Mouse (Mus musculus) splenic B cell, adult 2 months (primary cell): ENCODE results near the gene Scgb1c1.
A peak's percentile ranks its signal among the peaks of the same experiment; 100 is the strongest.

ENCODE experiments used
- DNase-seq: peaks from one replicate; pipeline ENCODE4 v3.0.0-alpha.2; 2011; ENCODE audit warnings: low read depth, low spot score
- H3K27me3 ChIP-seq: 2 replicates; pipeline ENCODE4 v1.6.1; 2012; ENCODE audit warnings: mild to moderate bottlenecking, low read length, moderate library complexity, mixed read lengths; ENCODE audit not compliant: control insufficient read depth, poor library complexity, insufficient read depth, severe bottlenecking
- H3K36me3 ChIP-seq: 2 replicates; pipeline ENCODE4 v1.6.1; 2012; ENCODE audit warnings: mild to moderate bottlenecking, low read length, moderate library complexity, mixed read lengths; ENCODE audit not compliant: control insufficient read depth, poor library complexity, insufficient read depth, severe bottlenecking

Scgb1c1 gene

DNA sequence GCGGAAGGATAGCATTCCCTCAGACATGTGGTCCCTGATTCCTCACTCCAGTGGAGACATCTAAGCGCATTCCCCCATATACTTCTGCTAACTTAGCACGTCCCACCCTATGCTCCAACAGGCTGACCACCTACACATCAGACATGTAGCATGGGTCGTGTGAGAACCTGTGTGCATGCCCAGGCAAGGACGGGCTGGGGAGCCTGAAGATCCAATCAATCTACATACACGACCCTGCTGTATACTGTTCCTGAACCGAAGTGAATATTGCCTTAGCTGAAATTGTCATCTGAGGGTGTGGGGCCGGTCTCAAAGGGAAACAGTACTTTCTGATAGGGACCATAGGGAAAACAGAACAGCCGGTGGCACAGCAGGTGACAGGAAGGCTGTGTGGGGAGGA lies 9.8 kb downstream of the Scgb1c1 start:
- Histone ChIP-seq H3K36me3 (peaks cover 4% of the 10 kb centered on the region), H3K27me3 (no peaks in the 10 kb centered on the region)
- no peak for DNase-seq

DNA sequence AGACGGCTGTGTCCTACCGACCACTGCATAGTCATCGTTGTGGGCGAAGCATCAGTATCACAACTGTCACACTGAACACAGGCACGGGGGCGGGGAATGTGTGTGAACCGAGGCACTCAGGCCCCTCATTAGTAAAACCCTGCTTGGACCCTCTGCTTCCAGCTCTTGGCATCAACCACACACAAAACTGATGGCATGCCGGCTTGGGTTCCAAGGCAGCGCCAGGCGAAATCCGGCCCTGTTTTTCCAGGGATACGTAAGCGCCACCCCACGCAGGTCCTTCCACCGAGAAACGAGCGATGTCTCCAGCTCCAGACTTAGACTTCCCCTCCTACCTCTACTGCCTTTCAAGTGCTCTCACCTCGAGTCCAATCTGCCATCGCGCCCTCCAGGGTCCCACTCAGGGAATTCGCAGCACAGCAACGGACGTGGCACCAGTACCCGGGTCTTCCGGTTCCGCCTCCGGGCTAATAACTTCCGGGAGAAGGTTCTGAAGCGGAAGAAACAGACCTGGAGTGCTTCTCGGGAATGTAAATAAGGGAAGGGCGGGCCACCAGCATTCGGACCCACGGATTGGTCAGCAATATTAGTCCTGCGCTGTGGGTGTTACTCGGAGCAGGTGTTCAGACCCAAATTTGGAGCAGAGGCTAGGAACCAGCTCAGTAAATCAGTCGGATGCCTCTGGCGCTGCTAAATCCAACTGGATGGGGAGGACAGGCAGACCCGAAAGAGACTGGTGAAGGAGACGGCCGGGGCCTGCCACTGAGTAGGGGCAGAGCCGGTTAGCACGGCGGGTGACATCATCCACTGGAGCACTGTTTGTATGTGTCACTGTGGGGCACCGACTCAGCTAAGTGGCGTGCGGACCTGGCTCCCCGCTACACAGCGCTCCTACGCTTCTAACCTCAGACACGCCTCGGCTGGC lies 10.8 kb downstream of the Scgb1c1 start, which contains the start of gene Gm45785:
TSS of gene Gm45785 (minus strand) at position 472 of the 925 bp plus-strand sequence.
- Histone ChIP-seq H3K36me3 (peaks cover 7% of the 10 kb centered on the region), H3K27me3 (no peaks in the 10 kb centered on the region)
- peak; percentile 80 for DNase-seq

DNA sequence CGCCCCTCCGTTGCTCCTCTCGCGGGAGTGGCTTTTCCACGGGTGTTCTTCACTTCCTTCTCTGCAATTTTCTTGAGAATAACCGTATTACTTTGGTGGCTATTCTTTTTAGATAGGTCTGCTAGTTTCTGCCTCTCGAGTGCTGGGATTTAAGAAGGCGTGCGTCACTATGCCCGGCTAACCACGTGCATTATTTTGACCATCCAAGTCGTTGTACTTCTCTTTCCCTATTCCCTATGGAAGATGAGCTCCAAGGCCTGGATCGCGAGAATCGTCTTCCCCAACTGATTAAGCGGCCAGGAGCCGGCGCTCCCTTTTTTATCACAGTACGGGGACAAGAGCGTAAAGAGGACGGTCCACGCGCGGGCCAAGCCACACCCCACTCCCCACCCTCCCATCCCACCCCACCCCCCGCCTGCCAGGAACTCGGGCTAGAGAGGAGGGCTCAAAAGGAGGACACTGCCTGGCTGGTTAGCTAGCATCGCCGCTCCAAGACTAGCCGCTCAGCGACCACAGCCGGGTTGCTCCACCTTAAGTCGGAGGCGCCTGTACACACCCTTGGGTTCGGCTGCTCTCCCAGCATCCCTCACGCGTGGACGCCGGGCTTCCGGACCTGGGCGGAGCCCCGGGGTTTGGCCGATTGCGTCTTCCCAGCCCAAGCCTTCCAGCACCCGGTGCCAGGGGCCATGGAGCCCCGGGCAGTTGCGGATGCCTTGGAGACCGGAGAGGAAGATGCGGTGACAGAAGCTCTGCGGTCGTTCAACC lies 11.6 kb downstream of the Scgb1c1 start, which contains the start of gene Ric8a:
TSS of gene Ric8a (plus strand) at position 173 of the 765 bp plus-strand sequence.
- DNase-seq, result peak; percentile 79
- peaks cover 9% of the 10 kb centered on the region for H3K36me3 ChIP-seq
- no peaks in the 10 kb centered on the region for H3K27me3 ChIP-seq

DNA sequence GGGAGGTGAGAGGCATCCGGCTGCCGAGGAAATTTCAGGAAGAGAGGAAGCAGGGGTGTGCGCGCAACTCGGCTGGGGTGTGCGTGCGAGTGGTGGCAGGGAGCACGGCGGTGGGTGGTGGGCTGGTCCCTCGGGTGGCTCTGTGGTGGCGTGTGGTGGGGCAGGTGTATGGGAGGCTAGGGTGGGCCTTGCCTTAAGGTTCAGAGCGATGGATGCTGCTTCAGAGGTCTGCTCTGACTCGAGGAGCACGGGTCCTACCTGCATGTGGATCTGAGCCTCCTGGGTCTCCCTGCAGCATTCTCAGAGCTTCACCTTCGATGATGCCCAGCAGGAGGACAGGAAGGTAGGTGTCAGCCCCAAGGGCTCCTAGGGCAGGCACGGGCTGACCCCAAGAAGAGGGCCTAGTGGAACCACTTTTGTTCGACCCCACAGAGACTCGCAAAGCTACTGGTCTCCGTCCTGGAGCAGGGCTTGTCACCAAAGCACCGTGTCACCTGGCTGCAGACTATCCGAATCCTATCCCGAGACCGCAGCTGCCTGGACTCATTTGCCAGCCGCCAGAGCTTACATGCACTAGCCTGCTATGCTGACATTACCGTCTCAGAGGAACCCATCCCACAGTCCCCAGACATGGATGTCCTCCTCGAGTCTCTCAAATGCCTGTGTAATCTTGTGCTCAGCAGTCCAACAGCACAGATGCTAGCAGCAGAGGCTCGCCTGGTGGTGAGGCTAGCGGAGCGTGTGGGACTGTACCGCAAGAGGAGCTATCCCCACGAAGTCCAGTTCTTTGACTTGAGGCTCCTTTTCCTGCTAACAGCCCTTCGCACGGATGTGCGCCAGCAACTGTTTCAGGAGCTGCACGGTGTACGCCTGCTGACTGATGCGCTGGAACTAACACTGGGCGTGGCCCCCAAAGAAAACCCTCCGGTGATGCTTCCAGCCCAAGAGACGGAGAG lies 12.5 kb downstream of the Scgb1c1 start, which contains the start of gene Bet1l:
TSS of gene Bet1l (minus strand) at position 28 of the 956 bp plus-strand sequence.
- peaks cover 9% of the 10 kb centered on the region for H3K36me3 ChIP-seq
- DNase-seq, result peak; percentile 17
- H3K27me3 ChIP-seq, result no peaks in the 10 kb centered on the region

DNA sequence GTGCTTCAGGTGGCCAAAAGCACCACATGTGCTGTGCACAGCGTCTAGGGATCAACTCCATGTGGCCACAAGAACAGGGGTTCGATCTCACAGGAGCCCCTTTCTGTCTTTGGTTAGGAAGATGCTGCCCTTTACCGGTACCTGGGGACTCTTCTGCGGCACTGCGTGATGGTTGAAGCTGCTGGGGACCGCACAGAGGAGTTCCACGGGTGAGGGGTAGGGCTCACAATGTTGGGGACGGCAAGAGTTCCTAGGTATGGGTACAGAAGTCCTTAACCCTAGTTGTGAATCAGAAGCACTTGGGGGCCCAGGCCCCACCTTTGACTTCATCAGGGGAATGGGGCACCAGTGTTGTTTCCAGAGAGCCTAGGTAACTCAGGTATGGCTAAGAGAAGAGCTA lies 13.4 kb downstream of the Scgb1c1 start:
- no peak for DNase-seq

DNA sequence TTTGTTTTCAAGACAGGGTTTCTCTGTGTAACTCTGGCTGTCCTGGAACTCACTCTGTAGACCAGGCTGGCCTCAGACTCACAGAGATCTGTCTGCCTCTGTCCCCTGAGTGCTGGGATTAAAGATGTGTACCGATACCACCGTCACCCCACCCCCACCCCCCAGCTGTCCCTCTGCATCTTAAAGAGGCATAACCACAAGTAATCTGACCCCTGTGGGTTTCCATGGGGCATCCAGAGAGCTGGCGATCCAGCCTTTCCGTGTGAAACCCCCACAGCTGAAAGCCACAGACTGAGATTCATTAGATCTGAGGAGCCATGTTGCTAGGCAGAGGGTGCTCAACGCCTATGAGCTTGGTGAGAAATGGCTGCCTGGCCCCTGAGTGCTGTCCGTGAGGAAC lies 14.7 kb downstream of the Scgb1c1 start:
- DNase-seq, result no peak
- H3K36me3 ChIP-seq, result peaks cover 12% of the 10 kb centered on the region

More for the DNA sequence above, 13.4 kb downstream of the Scgb1c1 start:
- H3K27me3 ChIP-seq, result no peaks in the 10 kb centered on the region
- peaks cover 12% of the 10 kb centered on the region for H3K36me3 ChIP-seq

DNA sequence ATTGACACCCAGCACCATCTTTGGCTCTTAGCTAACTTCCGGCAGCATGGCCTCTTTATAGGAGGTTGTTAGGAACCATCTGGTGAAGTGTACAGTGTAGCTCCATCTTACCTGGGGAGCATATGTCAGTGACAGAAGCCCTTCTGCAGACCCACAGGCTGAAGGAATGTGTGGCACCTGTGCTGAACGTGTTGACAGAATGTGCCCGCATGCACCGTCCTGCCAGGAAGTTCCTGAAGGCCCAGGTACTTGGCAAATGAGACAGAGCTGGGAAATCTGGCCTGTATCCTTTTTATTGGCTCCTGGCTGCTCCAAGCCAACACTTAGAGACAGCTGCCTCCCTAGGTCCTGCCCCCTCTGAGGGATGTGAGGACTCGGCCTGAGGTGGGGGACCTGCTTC lies 15.4 kb downstream of the Scgb1c1 start:
- Histone ChIP-seq H3K36me3 (peaks cover 12% of the 10 kb centered on the region), H3K27me3 (no peaks in the 10 kb centered on the region)
- DNase-seq, result no peak

More for the DNA sequence above, 14.7 kb downstream of the Scgb1c1 start:
- no peaks in the 10 kb centered on the region for H3K27me3 ChIP-seq

DNA sequence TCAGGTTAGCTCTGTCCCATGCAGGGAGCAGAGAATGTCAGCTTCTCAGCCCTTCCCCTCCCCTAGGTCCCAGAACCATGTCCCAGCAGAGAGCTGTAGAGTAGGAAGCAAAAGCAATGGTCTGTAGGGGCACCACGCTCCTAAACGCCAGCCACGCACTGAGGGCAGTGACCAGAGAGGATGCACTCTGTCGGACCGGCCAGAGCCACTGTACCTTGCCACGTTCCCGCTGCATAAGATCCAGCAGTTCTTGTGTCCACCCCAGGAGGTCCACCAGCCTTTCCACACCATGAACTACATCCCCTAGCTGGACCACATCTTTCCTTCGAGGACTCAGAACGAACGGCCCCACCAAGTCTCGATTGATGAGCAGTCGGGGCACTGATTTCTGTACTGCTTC lies 19.4 kb downstream of the Scgb1c1 start:
- Histone ChIP-seq H3K36me3 (peaks cover 11% of the 10 kb centered on the region), H3K27me3 (no peaks in the 10 kb centered on the region)
- DNase-seq, result no peak

DNA sequence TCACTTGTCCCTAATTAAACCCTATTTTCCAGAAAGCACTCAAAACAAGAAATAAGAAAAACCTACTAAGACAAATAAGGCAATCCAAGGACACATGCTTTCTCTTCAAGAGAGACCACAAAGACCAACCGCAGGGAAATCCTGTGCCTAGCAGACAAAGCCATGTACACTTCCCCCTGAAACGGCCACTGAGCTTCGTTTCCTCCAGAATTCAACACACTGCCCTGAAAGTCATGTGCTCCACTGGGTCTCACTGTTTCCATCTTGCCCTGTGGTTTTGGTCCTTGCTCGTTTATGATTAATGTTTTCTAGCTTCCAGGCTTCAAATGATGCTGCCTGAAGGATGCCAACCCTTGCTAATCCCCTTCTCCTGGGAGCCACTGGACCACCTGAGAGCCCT lies 28.9 kb downstream of the Scgb1c1 start:
- peak; percentile 13 for DNase-seq
- Histone ChIP-seq H3K27me3 (no peaks in the 10 kb centered on the region), H3K36me3 (no peaks in the 10 kb centered on the region; the same call in 1 of the 2 replicates)

DNA sequence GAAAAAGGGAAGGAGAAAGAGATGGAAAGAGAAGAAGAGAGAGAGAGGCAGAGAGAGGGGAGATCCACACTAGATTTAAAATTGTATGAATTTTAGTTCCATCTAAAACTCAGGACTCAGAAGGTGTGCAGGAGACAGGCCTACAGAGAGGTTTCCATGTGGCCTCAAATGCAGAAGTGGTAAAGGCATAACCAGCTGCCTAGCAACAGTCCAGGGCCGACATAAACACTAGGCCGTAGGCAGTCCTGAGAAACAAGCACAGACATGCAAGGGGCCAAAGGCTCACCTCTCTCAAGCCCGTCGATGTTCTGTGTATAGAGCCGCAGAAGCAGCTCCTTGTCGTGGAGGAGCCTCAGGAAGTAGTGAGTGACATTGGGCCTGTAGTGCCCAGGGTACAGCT lies 32.0 kb downstream of the Scgb1c1 start:
- Histone ChIP-seq H3K27me3 (no peaks in the 10 kb centered on the region), H3K36me3 (no peaks in the 10 kb centered on the region; the same call in 1 of the 2 replicates)
- peak; percentile 61 for DNase-seq

DNA sequence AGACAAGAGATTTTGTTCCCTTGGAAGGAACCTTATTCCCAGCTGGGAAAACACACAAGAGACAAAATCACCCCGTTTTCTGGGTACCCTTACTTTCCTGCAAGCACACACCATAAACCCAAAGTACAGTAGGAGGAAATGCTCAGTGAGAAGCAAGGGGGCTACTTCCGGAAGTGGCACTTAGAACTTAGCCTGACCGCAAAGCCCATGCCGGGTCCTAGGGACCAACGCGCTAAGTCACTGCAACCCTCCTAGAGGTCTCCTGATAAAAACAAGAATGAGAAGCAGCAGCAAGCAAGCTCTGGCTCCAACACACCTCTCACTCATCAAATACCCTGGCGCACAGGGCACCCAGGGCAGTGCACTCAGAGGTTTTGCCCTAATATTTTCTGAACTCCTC lies 34.0 kb downstream of the Scgb1c1 start:
- Histone ChIP-seq H3K27me3 (no peaks in the 10 kb centered on the region), H3K36me3 (no peaks in the 10 kb centered on the region; the same call in 1 of the 2 replicates)
- DNase-seq, result peak; percentile 39

DNA sequence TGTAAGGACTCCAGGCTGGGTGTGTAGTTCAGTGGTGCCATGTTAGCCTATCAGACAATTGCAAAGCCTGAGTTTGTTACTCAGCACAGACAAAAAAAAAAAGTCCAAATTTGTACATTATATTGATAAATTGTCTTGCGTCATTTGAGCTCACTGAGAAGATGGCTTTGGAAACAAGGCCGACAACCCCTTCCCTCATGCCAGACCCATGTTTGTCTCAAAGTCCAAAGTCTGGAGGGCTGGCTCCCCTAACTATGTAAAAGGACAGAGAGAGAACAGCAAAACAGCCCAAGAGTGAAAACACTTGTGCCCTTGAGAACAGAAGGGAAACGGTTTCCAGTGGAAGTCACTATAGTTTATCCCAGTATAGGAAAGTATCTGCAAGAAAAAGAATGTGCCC lies 35.1 kb downstream of the Scgb1c1 start:
- Histone ChIP-seq H3K36me3 (no peaks in the 10 kb centered on the region), H3K27me3 (no peaks in the 10 kb centered on the region)
- DNase-seq, result no peak

DNA sequence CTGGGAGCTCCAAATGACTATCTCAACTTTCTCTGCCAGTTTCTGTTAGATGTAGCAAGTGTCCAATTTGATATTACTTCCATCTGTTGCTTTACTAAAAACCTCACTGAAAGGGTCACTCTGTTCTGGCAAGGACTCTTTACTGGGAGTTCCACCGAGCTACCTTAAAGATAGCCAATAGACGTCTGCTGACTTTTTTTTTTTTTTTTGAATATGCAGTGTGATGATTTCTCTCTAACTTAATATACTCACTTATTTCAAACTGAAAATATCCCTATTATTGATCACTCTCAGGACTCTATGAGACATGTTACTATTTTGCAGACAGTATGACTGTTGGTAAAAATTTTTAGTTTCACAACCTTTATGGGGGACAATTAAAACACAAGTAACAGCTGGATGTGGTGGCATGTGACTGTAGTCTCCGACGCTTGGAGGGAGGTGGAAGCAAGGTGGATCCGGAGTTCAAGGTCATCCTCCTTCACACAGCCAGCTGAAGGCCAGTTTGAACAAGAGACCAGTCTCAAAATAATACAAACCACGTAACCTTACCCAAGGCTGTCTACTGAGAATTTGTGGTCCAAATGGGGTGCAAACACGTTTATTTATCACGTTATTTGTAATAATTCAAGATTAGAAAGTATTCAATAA lies 35.6 kb downstream of the Scgb1c1 start:
- DNase-seq, result peak; percentile 14
- Histone ChIP-seq H3K36me3 (no peaks in the 10 kb centered on the region), H3K27me3 (no peaks in the 10 kb centered on the region)
